Mouse (Mus musculus) limb, embryonic 13.5 days (tissue): Measurements from ENCODE around the gene Pde6b. TPM values are rescaled to one million over a fixed set of nuclear protein-coding genes. Genes with fewer than 3 reads are reported as not detected.
A peak's percentile ranks its signal among the peaks of the same experiment; 100 is the strongest.

Source experiments
- ATAC-seq: fragments of 200-750 bp; cut with Nextera tagmentation; 2 replicates; pipeline ENCODE4 v1.8.0; 2017; ENCODE audit warnings: low read depth, moderate number of reproducible peaks, moderate TSS enrichment; ENCODE audit not compliant: low FRiP score
- H3K27ac ChIP-seq: fragments of 300-500 bp; sonication (generic); 2 replicates; pipeline ENCODE4 v1.5.1; 2015; ENCODE audit warnings: inconsistent platforms, mild to moderate bottlenecking, moderate library complexity
- H3K27me3 ChIP-seq: fragments of 300-500 bp; sonication (generic); 2 replicates; pipeline ENCODE4 v1.6.1; 2015; ENCODE audit warnings: mild to moderate bottlenecking, inconsistent platforms
- H3K36me3 ChIP-seq: fragments of 300-500 bp; sonication (generic); 2 replicates; pipeline ENCODE4 v1.6.1; 2015; ENCODE audit warnings: inconsistent platforms, mild to moderate bottlenecking, moderate library complexity
- H3K4me1 ChIP-seq: fragments of 300-500 bp; sonication (generic); 2 replicates; pipeline ENCODE4 v1.6.1; 2015; ENCODE audit warnings: inconsistent platforms
- H3K4me2 ChIP-seq: fragments of 300-500 bp; sonication (generic); replicated peaks from 2 replicates; pipeline ENCODE4 v1.6.1; 2015; ENCODE audit warnings: inconsistent platforms, mild to moderate bottlenecking, moderate library complexity
- H3K4me3 ChIP-seq: fragments of 300-500 bp; sonication (generic); 2 replicates; pipeline ENCODE4 v1.5.1; 2015; ENCODE audit warnings: moderate library complexity, mild to moderate bottlenecking, inconsistent platforms
- H3K9ac ChIP-seq: fragments of 300-500 bp; sonication (generic); 2 replicates; pipeline ENCODE4 v1.6.1; 2015; ENCODE audit warnings: mild to moderate bottlenecking, inconsistent platforms
- H3K9me3 ChIP-seq: fragments of 300-500 bp; sonication (generic); 2 replicates; pipeline ENCODE4 v1.6.1; 2016; ENCODE audit warnings: inconsistent platforms
- WGBS: fragments of 180-500 bp; shearing (Covaris S2); methylation state at CpG from one replicate; pipeline ENCODE4 v1.1.7; 2015; 5-methylcytosine and 5-hydroxymethylcytosine counted together
- polyA plus RNA-seq: library from polyadenylated mRNA; unstranded; fragments of >200 nt; fragmentation: Nextera tagmentation; extraction: Ambion mirVana; gene quantifications from 2 replicates; pipeline ENCODE4 v1.2.1, GENCODE M21; 2015

Gene Pde6b
- polyA plus RNA-seq, 1 experiment from 2014 or later: 0.64 TPM

DNA sequence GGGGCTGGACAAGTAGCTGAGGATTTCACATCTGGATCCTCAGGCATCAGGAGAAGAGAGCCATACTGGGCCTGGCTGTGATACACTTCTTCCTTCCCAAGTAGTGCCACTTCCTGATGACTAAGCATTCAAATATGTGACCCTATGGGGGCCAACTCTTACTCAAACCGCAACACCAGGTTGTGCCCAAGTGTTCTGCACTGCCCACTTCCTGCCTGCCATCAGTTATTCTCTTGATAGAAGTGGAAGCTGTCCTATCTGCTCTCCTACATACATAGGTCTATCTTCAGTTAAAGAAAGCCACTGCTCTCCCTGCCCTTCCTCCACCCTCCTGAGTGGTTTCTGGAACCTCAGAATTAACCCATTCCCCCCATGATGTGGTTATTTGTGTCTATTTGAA, 17.3 kb downstream of the Pde6b start:
- no peak overlapping the region for H3K9ac ChIP-seq
- no peaks in the 10 kb centered on the region for H3K27me3 ChIP-seq
- H3K27ac ChIP-seq: no peak overlapping the region
- no peaks in the 10 kb centered on the region for H3K4me1 ChIP-seq
- H3K4me2 ChIP-seq: no peak overlapping the region
- no peak overlapping the region for H3K4me3 ChIP-seq
- WGBS: 68% methylated on average over 1 of the region's 1 CpGs
- H3K36me3 ChIP-seq: no peaks in the 10 kb centered on the region
- no peak for ATAC-seq
- no peaks in the 10 kb centered on the region for H3K9me3 ChIP-seq

GRCm38 (mm10) chr5:108406977-108407376, 18.8 kb downstream of the Pde6b start:
- no peak overlapping the region for H3K4me2 ChIP-seq
- H3K9me3 ChIP-seq: no peaks in the 10 kb centered on the region
- H3K9ac ChIP-seq: no peak overlapping the region
- H3K27ac ChIP-seq: no peak overlapping the region
- no peak for ATAC-seq
- no peaks in the 10 kb centered on the region for H3K4me1 ChIP-seq
- WGBS: 75% methylated on average over 2 of the region's 2 CpGs
- H3K27me3 ChIP-seq: no peaks in the 10 kb centered on the region
- no peaks in the 10 kb centered on the region for H3K36me3 ChIP-seq
- H3K4me3 ChIP-seq: no peak overlapping the region

DNA sequence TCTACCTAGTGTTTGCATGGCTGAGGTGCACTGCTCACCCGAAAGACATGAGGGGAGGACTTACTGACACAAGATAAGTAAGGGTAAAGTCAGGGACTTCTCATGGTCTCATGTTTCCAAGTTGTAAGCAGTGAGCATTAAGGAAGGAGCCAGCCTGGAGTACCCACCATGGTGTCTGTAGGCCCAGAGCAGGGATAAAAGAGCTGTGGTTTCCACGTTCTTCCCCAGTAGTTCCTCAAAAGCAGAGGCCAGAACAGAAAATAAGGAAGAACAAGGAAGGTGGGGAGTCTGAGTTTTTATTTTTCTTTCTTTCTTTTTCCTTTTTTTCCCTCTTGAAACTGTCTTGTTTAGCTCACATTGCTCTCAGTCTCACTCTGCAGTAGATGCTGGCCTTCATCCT, 26.5 kb downstream of the Pde6b start:
- Histone ChIP-seq H3K4me2 (no peak overlapping the region), H3K4me3 (no peak overlapping the region), H3K36me3 (no peaks in the 10 kb centered on the region), H3K27me3 (no peaks in the 10 kb centered on the region), H3K4me1 (no peaks in the 10 kb centered on the region), H3K9ac (no peak overlapping the region), H3K27ac (no peak overlapping the region), H3K9me3 (no peaks in the 10 kb centered on the region)
- no peak for ATAC-seq
- 75% methylated on average over 2 of the region's 2 CpGs for WGBS

DNA sequence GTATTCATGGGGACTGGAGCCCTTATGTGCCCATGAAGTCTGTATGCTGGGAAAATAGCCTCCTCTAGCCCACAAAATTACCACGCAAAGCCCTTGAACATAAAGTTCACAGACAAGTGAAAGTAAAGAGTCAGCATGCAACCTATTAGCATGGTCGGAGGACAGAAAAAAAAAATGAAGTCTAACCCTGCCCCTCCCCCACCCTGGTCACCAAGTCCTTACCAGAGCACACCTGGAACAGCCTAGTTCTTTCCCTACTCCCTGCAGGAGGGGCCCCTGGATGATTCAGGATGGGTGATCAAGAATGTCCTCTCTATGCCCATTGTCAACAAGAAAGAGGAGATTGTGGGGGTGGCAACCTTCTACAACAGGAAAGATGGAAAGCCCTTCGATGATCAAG, 34.5 kb downstream of the Pde6b start:
- Histone ChIP-seq H3K4me1 (no peaks in the 10 kb centered on the region), H3K4me3 (no peak overlapping the region), H3K27ac (no peak overlapping the region), H3K9ac (no peak overlapping the region), H3K4me2 (no peak overlapping the region), H3K9me3 (no peaks in the 10 kb centered on the region), H3K27me3 (no peaks in the 10 kb centered on the region), H3K36me3 (no peaks in the 10 kb centered on the region)
- ATAC-seq: no peak
- WGBS: 70% methylated on average over 3 of the region's 3 CpGs

GRCm38 (mm10) chr5:108423427-108423826, 35.2 kb downstream of the Pde6b start:
- 85% methylated on average over 2 of the region's 2 CpGs for WGBS

DNA sequence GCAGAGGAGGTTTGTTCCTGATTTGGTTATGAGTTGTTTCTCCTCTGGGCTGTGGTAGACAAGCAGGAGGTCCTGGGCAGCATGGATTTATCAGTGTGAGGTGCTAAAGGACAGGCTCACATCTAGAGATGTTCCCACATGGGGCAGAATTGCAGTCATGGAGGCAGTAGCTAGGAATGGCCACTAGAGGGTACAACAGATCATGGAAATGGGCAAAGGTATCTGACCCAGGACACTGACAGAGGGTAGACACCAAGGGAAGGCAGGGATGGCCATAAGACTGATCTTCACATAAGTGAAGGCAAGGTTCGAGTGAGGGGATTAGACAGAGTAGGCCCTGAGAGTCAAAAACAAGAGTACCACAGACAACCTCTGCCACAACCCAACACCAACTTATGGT, 39.0 kb downstream of the Pde6b start:
- peak; percentile 38; the same call in 1 of the 2 replicates for ATAC-seq
- H3K36me3 ChIP-seq: peaks cover 31% of the 10 kb centered on the region
- no peaks in the 10 kb centered on the region for H3K27me3 ChIP-seq
- 50% methylated on average over 1 of the region's 1 CpGs for WGBS
- H3K9me3 ChIP-seq: no peaks in the 10 kb centered on the region
- H3K9ac ChIP-seq: no peak overlapping the region
- H3K4me3 ChIP-seq: no peak overlapping the region
- no peak overlapping the region for H3K4me2 ChIP-seq
- H3K4me1 ChIP-seq: no peaks in the 10 kb centered on the region
- no peak overlapping the region for H3K27ac ChIP-seq

More at GRCm38 (mm10) chr5:108423427-108423826, 35.2 kb downstream of the Pde6b start:
- no peak overlapping the region for H3K4me3 ChIP-seq
- H3K9me3 ChIP-seq: no peaks in the 10 kb centered on the region
- H3K27ac ChIP-seq: no peak overlapping the region
- H3K27me3 ChIP-seq: no peaks in the 10 kb centered on the region
- no peaks in the 10 kb centered on the region; the same call in 1 of the 2 replicates for H3K36me3 ChIP-seq
- no peak overlapping the region for H3K4me2 ChIP-seq
- ATAC-seq: no peak
- H3K4me1 ChIP-seq: no peaks in the 10 kb centered on the region
- H3K9ac ChIP-seq: no peak overlapping the region

GRCm38 (mm10) chr5:108431196-108431595, 43.0 kb downstream of the Pde6b start:
- no peak overlapping the region for H3K27ac ChIP-seq
- H3K4me2 ChIP-seq: no peak overlapping the region
- H3K9ac ChIP-seq: no peak overlapping the region
- no peak overlapping the region for H3K4me3 ChIP-seq
- peaks cover 15% of the 10 kb centered on the region for H3K4me1 ChIP-seq
- peaks cover 37% of the 10 kb centered on the region for H3K36me3 ChIP-seq
- 90% methylated on average over 6 of the region's 6 CpGs for WGBS
- ATAC-seq: no peak
- H3K9me3 ChIP-seq: no peaks in the 10 kb centered on the region
- H3K27me3 ChIP-seq: peaks cover 7% of the 10 kb centered on the region; the same call in 1 of the 2 replicates

- ATAC-seq: peak; percentile 70
- Histone ChIP-seq H3K4me3 (peak within 1 kb of the TSS; percentile 94), H3K27ac (no peak within 1 kb of the TSS; the same call in 1 of the 2 replicates), H3K4me2 (peak within 1 kb of the TSS; percentile 77), H3K4me1 (peaks cover 15% of the 10 kb centered on the region), H3K9me3 (no peaks in the 10 kb centered on the region), H3K36me3 (peaks cover 33% of the 10 kb centered on the region), H3K9ac (peak within 1 kb of the TSS; percentile 94), H3K27me3 (peaks cover 11% of the 10 kb centered on the region; the same call in 1 of the 2 replicates)
- under 1% methylated on average over 42 of the region's 42 CpGs for WGBS
These were observed 45.8 kb downstream of the Pde6b start, which contains the start of gene Atp5k for GRCm38 (mm10) chr5:108433804-108434587. TSS of gene Atp5k (minus strand) at chr5:108434448.

DNA sequence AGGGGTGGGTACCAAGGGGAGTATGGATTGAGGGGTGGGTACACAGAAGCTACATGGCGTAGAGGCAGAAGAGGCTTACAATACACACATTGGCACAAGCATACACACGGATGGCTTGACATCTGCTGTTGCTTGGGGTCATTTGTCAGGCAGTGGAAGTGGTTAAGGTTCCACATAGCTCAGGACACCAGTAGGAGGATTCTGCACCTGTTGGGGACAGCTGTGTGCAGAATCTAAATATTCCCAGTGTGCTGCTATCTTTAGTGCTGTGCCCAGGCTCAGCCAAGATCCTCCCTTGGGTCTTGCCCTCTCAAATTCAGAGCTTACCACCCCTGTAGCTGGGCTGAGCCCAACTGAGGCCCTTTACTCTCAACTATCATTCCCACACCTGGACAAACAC, 47.9 kb downstream of the Pde6b start:
- Histone ChIP-seq H3K9me3 (no peaks in the 10 kb centered on the region), H3K4me3 (no peak overlapping the region), H3K27me3 (peaks cover 11% of the 10 kb centered on the region; the same call in 1 of the 2 replicates), H3K27ac (no peak overlapping the region), H3K4me2 (no peak overlapping the region), H3K36me3 (peaks cover 16% of the 10 kb centered on the region), H3K4me1 (peaks cover 15% of the 10 kb centered on the region), H3K9ac (no peak overlapping the region)
- WGBS: 67% methylated on average over 2 of the region's 2 CpGs
- no peak for ATAC-seq

- 88% methylated on average over 3 of the region's 3 CpGs for WGBS
- no peaks in the 10 kb centered on the region for H3K36me3 ChIP-seq
- H3K4me2 ChIP-seq: no peak overlapping the region
- no peak overlapping the region for H3K4me3 ChIP-seq
- no peak overlapping the region for H3K27ac ChIP-seq
- no peak for ATAC-seq
- peaks cover 15% of the 10 kb centered on the region for H3K27me3 ChIP-seq
- peaks cover 7% of the 10 kb centered on the region for H3K4me1 ChIP-seq
- no peak overlapping the region for H3K9ac ChIP-seq
- H3K9me3 ChIP-seq: no peaks in the 10 kb centered on the region
These were observed 58.8 kb downstream of the Pde6b start for GRCm38 (mm10) chr5:108446973-108447372.

DNA sequence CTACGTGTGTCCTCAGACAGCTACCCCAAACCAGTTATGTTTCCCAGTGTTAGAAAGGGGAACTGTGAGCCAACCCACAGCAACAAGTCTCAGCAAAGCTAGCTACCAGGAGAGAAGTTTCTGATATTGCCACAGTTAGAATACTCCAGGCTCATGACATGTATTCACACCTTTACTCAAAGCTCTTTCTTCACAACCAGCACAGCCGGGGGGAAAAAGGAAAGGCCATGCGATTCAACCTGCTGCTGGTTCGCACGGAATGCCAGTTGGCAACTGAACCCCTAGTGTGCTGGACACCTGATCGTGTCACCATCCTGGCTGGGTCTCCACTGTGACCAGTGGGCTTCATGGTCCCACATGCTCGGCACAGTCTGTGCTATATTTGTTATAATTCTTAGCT, 59.7 kb downstream of the Pde6b start:
- 86% methylated on average over 7 of the region's 7 CpGs for WGBS

GRCm38 (mm10) chr5:108448785-108449668, 60.8 kb downstream of the Pde6b start, which contains the start of gene Mfsd7a:
TSS of gene Mfsd7a (minus strand) at chr5:108448891.
- H3K4me2 ChIP-seq: peak within 1 kb of the TSS; percentile 68
- H3K36me3 ChIP-seq: no peaks in the 10 kb centered on the region
- peaks cover 7% of the 10 kb centered on the region for H3K4me1 ChIP-seq
- H3K27me3 ChIP-seq: peaks cover 15% of the 10 kb centered on the region
- H3K9me3 ChIP-seq: no peaks in the 10 kb centered on the region
- peak; percentile 83; the same call in 1 of the 2 replicates for ATAC-seq
- peak within 1 kb of the TSS; percentile 54 for H3K9ac ChIP-seq
- H3K4me3 ChIP-seq: peak within 1 kb of the TSS; percentile 43
- H3K27ac ChIP-seq: no peak within 1 kb of the TSS
- 11% methylated on average over 24 of the region's 24 CpGs for WGBS

More for the DNA sequence above, 59.7 kb downstream of the Pde6b start:
- no peaks in the 10 kb centered on the region for H3K36me3 ChIP-seq
- no peak for ATAC-seq
- H3K4me1 ChIP-seq: peaks cover 7% of the 10 kb centered on the region
- H3K27ac ChIP-seq: no peak overlapping the region
- H3K9ac ChIP-seq: peak overlapping the region; percentile 54; the same call in 1 of the 2 replicates
- peak overlapping the region; percentile 68; the same call in 1 of the 2 replicates for H3K4me2 ChIP-seq
- no peak overlapping the region for H3K4me3 ChIP-seq
- H3K27me3 ChIP-seq: peaks cover 15% of the 10 kb centered on the region
- H3K9me3 ChIP-seq: no peaks in the 10 kb centered on the region
